Mouse (Mus musculus) liver, embryonic 14.5 days (tissue): Measurements from ENCODE around the gene Srrd. TPM values are rescaled to one million over a fixed set of nuclear protein-coding genes. Genes with fewer than 3 reads are reported as not detected.

Experiments used
- ATAC-seq: fragments of 200-750 bp; cut with Nextera tagmentation; 2 replicates; pipeline ENCODE4 v1.8.0; 2017; ENCODE audit warnings: moderate number of reproducible peaks, mild to moderate bottlenecking, moderate library complexity; ENCODE audit not compliant: insufficient read depth
- DNase-seq, 3 experiments: peaks; one replicate each; pipeline ENCODE4 v3.0.0-alpha.2; 2012 to 2013; ENCODE audit warnings: low read depth in 3 of 3, low spot score in 3 of 3
- H3K27ac ChIP-seq: fragments of 300-500 bp; sonication (generic); 2 replicates; pipeline ENCODE4 v1.5.1; 2014; ENCODE audit warnings: moderate library complexity, mild to moderate bottlenecking, control low read depth, inconsistent platforms
- H3K27me3 ChIP-seq: fragments of 300-500 bp; sonication (generic); 2 replicates; pipeline ENCODE4 v1.6.1; 2014; ENCODE audit warnings: mild to moderate bottlenecking, low read length, moderate library complexity; ENCODE audit not compliant: control insufficient read depth, insufficient read depth
- H3K36me3 ChIP-seq: fragments of 300-500 bp; sonication (generic); replicated peaks from 2 replicates; pipeline ENCODE4 v1.6.1; 2014; ENCODE audit warnings: low read depth; ENCODE audit not compliant: control insufficient read depth, insufficient read depth
- H3K4me1 ChIP-seq, 2 experiments: fragments of 200-500 bp in 1 of 2; fragments of 300-500 bp in 1 of 2; sonication (generic) in 1 of 2; replicated peaks; 2 replicates each; pipeline ENCODE4 v1.6.1; 2012 to 2014; ENCODE audit warnings: antibody characterized with exemption in 1 of 2, inconsistent platforms in 1 of 2, low read length in 1 of 2; ENCODE audit not compliant: control insufficient read depth in 2 of 2, insufficient read depth in 2 of 2
- H3K4me2 ChIP-seq: fragments of 300-500 bp; sonication (generic); 2 replicates; pipeline ENCODE4 v1.6.1; 2014; ENCODE audit warnings: low read depth, mild to moderate bottlenecking, control low read depth, moderate library complexity
- H3K4me3 ChIP-seq, 2 experiments: fragments of 200-500 bp in 1 of 2; fragments of 300-500 bp in 1 of 2; sonication (generic) in 1 of 2; 2 replicates each; pipeline ENCODE4 v1.5.1; 2012 to 2014; ENCODE audit warnings: low read depth in 2 of 2, low read length in 2 of 2, mild to moderate bottlenecking in 2 of 2, control low read depth in 1 of 2, inconsistent platforms in 1 of 2, moderate library complexity in 1 of 2; ENCODE audit not compliant: insufficient read depth in 1 of 2
- H3K9ac ChIP-seq: fragments of 300-500 bp; sonication (generic); replicated peaks from 2 replicates; pipeline ENCODE4 v1.6.1; 2014; ENCODE audit warnings: mild to moderate bottlenecking, control low read depth, moderate library complexity
- H3K9me3 ChIP-seq: fragments of 300-500 bp; sonication (generic); 2 replicates; pipeline ENCODE4 v1.6.1; 2016; ENCODE audit warnings: low read length, mixed read lengths; ENCODE audit not compliant: control insufficient read depth
- CTCF ChIP-seq: IDR thresholded peaks from 2 replicates; pipeline ENCODE4 v1.5.1; 2016; ENCODE audit warnings: antibody characterized with exemption, low read depth, control low read depth
- EP300 ChIP-seq: IDR thresholded peaks from 2 replicates; pipeline ENCODE4 v1.6.1; 2016; ENCODE audit warnings: antibody characterized with exemption, low read depth
- WGBS: fragments of 180-500 bp; shearing (Covaris S2); extraction: QIAGEN DNeasy Blood & Tissue Kit; methylation state at CpG from one replicate; pipeline ENCODE4 v1.1.7; 2014; ENCODE audit not compliant: insufficient replicate concordance; 5-methylcytosine and 5-hydroxymethylcytosine counted together
- polyA plus RNA-seq, 2 experiments: library from polyadenylated mRNA; depleted of rRNA in 1 of 2; stranded (reverse) in 1 of 2; unstranded in 1 of 2; fragments of >200 nt; fragmentation: Nextera tagmentation in 1 of 2; extraction: Ambion mirVana in 1 of 2; gene quantifications; 2 replicates each; pipeline versions ENCODE4 v1.2.1 to v1.2.3; 2012 to 2014

Srrd gene
- polyA plus RNA-seq, 2 experiments, result 13.3 to 16.0 TPM

- Histone ChIP-seq H3K27me3 (no peaks in the 10 kb centered on the region), H3K4me3 (no peak overlapping the region), H3K9me3 (no peaks in the 10 kb centered on the region), H3K4me1 (peaks cover 14 to 58% of the 10 kb centered on the region in 2 experiments), H3K27ac (no peak overlapping the region), H3K36me3 (no peaks in the 10 kb centered on the region), H3K9ac (no peak overlapping the region), H3K4me2 (no peak overlapping the region)
- whole genome bisulfite sequencing, result 59% methylated on average over 4 of the region's 4 CpGs
- no peak for ATAC-seq
- TF ChIP-seq EP300, result no peak
- no peak for TF ChIP-seq CTCF
- no peak for DNase-seq
These were observed 43.4 kb downstream of the Srrd start for GRCm38 (mm10) chr5:112299399-112299798.

- Histone ChIP-seq H3K9ac (no peak overlapping the region), H3K4me3 (no peak overlapping the region), H3K4me2 (no peak overlapping the region), H3K4me1 (peaks cover 14 to 66% of the 10 kb centered on the region in 2 experiments), H3K27ac (no peak overlapping the region; the same call in 1 of the 2 replicates), H3K27me3 (no peaks in the 10 kb centered on the region), H3K36me3 (no peaks in the 10 kb centered on the region), H3K9me3 (no peaks in the 10 kb centered on the region)
- TF ChIP-seq CTCF (no peak), EP300 (no peak)
- 57% methylated on average over 12 of the region's 12 CpGs for WGBS
- DNase-seq (no peak), ATAC-seq (peak; percentile 20)
These were observed 44.4 kb downstream of the Srrd start for GRCm38 (mm10) chr5:112298226-112298988.

GRCm38 (mm10) chr5:112297257-112297656 is 45.6 kb downstream of the Srrd start:
- DNase-seq, result no peak
- no peaks in the 10 kb centered on the region for H3K27me3 ChIP-seq
- H3K36me3 ChIP-seq, result no peaks in the 10 kb centered on the region
- no peak overlapping the region for H3K4me2 ChIP-seq
- peak overlapping the region; percentile 27 for H3K27ac ChIP-seq
- H3K9me3 ChIP-seq, result no peaks in the 10 kb centered on the region
- ATAC-seq, result no peak
- peaks cover 14 to 65% of the 10 kb centered on the region in 2 experiments for H3K4me1 ChIP-seq
- H3K9ac ChIP-seq, result peak overlapping the region; percentile 37
- no peak overlapping the region for H3K4me3 ChIP-seq
- WGBS, result 42% methylated on average over 2 of the region's 2 CpGs
- TF ChIP-seq EP300 (no peak), CTCF (no peak)

- Histone ChIP-seq H3K9ac (peak overlapping the region; percentile 37), H3K9me3 (no peaks in the 10 kb centered on the region), H3K27ac (peak overlapping the region; percentile 27), H3K4me1 (peaks cover 14 to 62% of the 10 kb centered on the region in 2 experiments), H3K27me3 (no peaks in the 10 kb centered on the region), H3K4me2 (peak overlapping the region; percentile 22; the same call in 1 of the 2 replicates), H3K36me3 (no peaks in the 10 kb centered on the region), H3K4me3 (no peak overlapping the region)
- 11% methylated on average over 6 of the region's 6 CpGs for whole genome bisulfite sequencing
- peak; percentile 74 for ATAC-seq
- TF ChIP-seq CTCF (no peak), EP300 (no peak)
- DNase-seq, result no peak
These were observed 46.2 kb downstream of the Srrd start for GRCm38 (mm10) chr5:112296404-112297181.

GRCm38 (mm10) chr5:112295564-112295963 is 47.3 kb downstream of the Srrd start:
- Histone ChIP-seq H3K9me3 (no peaks in the 10 kb centered on the region), H3K9ac (no peak overlapping the region), H3K27ac (no peak overlapping the region; the same call in 1 of the 2 replicates), H3K4me2 (no peak overlapping the region), H3K4me1 (peaks cover 14 to 62% of the 10 kb centered on the region in 2 experiments), H3K27me3 (no peaks in the 10 kb centered on the region), H3K36me3 (no peaks in the 10 kb centered on the region), H3K4me3 (no peak overlapping the region)
- TF ChIP-seq EP300 (no peak), CTCF (no peak)
- 68% methylated on average over 8 of the region's 8 CpGs for WGBS
- DNase-seq, result no peak
- no peak for ATAC-seq
